Mouse (Mus musculus): ENCODE measurements around the gene Galm.
"Not testable (repeated sequence)": the region's sequence is repeated elsewhere in the genome, so short reads cannot be mapped to it uniquely, and the experiment has no call there.

The Galm gene

DNA sequence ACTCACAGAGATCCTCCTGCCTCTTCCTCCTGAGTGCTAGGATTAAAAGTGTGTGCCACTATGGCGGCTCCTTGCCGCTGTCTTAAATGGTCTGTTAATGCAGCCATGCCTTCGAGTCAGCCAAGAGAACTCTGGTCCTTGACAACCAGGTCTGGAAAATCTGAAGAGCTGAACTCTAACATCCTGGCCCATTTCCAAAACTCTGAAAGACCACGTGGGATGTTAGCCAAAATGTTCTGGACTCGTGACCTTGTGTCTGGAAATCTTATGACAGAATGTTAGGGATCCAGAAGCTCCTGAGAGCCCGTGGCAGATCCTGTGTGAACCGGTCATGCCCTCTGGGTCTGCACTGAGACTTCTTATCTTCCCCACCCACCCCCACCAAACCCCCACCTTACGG, 36.7 kb downstream of the Galm start:
- DNase-seq (ENCODE audit: extremely low read depth, insufficient read length, low spot score), result no peak

DNA sequence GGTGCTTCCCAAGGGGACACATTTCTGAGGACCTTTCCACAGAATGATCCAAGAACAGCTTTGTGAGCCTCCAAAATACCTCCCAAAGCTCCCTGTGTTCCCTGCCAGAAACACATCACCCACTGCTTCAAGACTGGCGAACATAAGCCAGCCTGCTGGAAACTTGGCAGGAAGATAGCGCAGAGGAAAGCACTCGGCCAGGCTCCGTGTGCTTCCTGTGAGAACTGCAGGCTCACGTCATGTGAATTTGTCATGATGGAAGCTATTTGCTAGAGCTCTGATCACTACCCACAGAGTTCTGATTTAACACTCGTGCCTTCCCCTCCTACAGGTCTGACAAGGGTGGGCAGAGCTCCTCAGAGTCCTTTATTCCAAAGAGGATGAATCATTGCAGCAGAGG, 38.5 kb downstream of the Galm start:
- DNase-seq (ENCODE audit: extremely low read depth, insufficient read length, low spot score), result no peak

DNA sequence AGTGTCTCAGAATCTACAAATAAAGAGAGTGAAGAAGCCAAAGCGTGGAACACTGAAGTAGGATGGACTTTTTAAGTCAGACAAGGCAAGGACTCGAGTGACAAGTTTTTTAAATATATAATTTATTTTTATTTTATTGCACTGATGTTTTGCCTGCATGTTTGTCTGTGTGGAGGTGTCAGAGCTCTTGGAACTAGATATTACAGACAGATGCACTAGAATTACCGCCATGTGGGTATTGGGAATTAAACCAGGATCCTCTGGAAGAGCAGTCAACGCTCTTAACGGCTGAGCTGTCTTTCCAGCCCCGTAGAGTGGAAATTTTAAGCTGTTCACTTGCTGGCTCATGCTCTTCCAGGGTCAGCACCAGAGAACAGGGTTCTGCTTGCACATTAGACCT, 39.1 kb downstream of the Galm start:
- no peak for DNase-seq (ENCODE audit: extremely low read depth, insufficient read length, low spot score)

DNA sequence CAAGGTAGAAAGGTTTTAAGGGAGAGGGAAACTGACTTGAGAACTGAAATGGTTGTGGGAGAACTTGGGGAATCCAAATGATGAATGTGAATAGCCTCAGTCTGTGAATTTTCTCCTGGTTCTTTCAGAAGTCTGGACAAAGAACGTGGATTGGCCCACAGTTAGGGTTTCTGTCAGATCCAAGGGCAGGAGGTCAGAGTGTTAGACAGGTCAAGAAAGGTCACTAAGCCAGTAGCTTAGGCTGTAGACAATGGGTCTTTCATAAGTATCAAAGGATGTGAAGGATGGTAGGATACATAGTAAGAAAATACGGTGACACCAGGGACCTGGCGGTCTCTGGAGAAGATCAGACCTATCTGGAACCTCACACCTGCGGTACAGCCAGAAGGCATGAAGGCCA, 40.2 kb downstream of the Galm start:
- no peak for DNase-seq (ENCODE audit: extremely low read depth, insufficient read length, low spot score)

DNA sequence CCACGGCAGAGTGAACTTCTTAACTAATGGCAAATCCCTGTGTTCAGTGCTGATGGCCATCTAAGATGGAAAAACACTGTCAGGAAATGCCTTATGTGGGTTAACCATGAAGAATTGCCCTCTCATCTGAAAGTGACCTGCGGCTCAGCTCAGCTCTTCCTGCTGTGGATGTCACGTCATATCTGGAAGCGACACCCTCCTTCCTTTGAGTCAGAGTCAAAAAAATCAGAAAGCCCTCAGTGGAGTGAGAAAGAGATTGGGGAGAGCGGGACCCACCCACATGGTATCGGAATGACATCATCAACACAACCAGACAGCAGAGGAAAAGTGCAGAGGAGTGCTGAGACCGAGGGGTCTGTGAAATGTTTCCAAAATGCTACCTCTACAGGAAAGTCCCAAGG, 40.6 kb downstream of the Galm start:
- DNase-seq (ENCODE audit: extremely low read depth, insufficient read length, low spot score), result no peak

DNA sequence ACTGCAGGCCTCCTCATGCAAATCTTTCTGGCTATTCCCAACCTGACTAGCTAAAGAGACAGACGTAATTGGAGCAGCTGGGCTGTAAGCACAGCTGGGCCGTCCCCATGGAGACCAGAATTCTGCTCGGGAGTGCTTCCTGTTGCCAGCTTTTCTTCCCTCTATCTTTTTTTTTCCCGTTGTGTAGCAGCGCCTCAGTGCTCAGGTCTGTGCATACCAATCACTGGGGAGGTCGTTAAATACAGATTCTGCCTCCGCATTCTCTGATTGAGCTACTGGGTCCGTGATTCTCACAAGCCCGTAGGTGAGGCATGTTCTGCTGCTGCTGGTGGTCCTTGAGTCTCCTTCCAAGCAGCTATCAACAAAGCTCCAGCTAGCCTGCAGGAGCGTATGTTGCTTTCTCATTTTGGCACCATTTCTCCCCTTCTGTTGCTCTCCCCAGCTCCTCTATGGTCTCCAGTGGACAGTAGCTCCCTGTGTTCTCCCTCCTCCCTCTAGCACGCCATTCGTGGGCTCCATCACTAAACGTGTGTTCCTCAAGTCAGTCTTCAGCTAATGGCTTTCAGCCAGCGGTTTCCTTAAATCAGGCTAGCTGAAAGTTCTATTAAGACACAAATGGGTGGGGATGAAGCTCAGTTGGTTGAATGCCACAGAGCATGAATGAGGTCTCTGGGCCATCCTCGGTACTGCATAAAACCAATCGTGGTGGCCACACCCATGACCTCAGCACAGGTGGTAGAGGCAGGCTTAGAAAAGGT, 41.3 kb downstream of the Galm start:
- no peak for DNase-seq (ENCODE audit: extremely low read depth, insufficient read length, low spot score)

DNA sequence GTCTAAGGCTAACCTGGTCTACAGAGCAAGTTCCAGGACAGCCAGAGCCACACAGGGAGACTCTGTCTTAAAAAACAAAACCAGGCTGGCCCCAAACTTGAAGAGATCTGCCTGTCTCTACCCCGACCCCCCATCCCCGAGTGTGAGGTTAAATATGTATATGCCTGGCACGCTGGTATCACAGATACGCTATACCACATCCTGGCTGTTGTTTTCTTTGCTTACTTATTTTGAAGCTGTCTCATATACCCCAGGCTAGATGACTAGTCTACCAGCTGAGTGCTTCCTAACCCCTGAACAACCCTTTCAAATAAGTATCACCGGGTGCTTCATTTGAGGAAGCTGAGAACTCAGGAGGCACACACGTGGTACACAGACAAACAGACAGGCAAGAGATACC, 42.5 kb downstream of the Galm start:
- DNase-seq (ENCODE audit: extremely low read depth, insufficient read length, low spot score), result no peak

DNA sequence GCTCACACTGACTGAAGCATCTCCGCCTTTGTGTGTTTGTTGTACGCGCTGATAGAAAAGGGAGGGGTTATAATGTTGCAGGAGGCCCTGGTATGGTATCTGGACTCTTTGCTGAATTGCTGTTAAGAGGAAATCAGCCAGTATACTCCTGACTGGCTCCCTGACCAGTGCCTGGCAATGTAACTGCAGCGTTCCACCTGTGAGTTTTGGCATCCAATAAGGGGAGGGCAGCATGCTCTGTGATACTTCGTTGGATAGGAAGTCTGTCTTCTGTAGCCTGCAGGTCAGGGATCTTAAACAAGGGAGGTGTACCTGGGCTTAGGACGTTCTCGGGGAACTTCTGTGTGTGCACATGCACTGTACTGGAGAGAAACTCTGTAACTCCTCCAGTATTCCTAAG, 43.7 kb downstream of the Galm start:
- DNase-seq (ENCODE audit: extremely low read depth, insufficient read length, low spot score), result no peak

DNA sequence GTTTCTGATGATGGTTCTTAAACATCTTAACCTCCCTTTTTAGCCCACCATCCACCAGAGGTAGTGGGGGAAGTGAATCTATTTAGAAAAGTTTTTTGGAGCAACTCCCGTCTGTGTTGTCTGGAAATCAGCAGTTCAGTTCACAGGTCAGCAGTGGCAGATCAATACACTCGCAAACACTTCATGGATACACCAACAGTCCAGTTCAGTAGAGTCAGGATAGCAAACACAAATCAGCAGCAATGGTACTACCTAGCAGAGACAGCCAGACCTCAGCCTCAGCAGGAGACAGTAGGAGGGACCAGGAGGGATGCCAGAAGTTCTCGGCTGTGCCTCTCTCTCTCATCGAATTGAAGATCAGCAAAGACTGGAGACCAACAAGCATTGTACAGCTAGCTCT, 44.7 kb downstream of the Galm start:
- DNase-seq (ENCODE audit: extremely low read depth, insufficient read length, low spot score), result no peak

DNA sequence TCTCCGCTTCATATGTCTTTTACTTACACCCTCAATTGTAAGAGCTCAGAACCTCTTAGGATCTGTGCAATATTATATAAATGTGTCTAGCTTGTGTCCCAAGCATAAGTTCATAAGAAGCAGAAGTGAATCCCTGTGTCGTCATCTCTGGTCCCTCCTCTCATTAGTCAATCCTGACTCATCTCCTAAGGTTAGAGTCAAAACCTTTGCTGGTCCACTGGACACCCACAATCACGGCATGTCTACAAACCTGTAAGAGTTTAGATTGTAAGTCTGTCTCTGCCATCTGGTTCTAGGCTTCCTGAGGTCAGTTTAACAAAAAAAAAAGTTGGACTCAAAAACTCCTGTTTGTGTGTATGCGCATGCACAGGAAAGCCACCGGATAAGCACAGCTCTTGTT, 45.5 kb downstream of the Galm start:
- no peak for DNase-seq (ENCODE audit: extremely low read depth, insufficient read length, low spot score)

DNA sequence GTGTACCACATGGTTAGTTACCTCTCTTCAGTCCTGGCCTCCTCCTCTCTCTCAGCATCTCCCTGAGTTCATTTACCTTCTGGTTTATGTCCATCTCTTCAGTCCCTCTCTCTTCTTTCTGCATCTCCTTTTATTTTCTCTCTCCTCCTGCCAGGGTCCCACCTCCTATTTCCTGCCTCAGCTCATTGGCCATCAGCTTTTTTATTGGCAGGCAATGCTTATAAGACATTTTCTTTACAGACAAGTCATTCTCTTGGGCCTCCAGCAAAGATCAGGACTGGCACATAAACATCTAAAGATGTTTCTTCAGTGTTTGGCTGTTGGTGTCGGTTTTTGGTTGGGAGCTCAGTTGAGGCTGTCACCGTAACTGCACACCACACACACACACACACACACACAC, 46.4 kb downstream of the Galm start:
- DNase-seq (ENCODE audit: extremely low read depth, insufficient read length, low spot score), result no peak

DNA sequence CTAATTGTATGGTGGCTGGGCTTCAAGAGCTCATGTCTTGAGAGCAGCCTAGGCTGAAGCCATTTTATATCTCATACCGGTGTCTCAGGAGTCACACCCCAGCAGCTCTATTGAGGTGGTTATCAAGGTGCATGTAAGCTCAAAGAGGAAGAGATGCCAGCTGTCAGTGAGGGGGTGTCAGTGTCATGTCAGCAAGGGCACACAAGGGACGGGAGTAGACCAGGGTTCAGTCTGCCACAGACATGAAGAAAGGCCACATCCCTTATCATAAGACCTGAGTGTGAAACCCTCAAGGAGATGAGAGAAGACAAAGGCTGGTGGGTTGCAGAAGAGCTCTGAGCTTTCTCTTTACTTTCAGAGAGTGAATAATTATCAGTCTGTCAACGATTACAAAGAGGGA, 46.9 kb downstream of the Galm start:
- DNase-seq (ENCODE audit: extremely low read depth, insufficient read length, low spot score), result no peak

DNA sequence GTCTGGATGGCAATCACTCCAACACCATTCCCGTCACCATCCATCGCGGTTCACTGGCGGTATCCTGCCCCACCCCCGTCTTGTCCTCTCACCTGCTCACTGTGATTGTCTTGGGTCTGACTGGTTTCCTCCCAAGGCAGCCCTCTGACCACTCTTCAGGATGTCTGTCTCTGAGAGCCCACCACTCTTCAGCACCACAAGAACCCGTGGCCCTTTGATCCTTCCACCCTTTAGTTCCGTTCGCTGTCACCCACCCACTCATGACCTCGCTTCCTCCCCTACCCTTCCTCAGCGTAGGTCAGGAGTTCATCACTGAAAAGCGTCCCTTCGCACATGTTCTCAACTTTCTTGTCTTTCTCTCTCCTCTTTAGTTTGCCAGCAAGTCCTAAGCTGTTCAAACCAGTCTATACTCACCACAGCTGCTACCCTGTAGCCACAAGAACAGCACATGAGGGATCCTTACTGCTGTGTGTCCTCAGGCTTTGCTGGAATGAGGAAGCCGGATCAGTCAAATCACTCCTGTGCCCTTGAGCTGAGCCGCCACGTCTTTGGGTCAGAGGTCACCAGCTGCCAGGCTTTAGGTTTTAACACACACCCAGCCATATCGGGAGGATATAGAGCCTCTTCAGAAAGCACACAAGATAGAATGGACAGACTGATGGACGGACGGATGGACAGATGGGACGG, 47.6 kb downstream of the Galm start:
- DNase-seq (ENCODE audit: extremely low read depth, insufficient read length, low spot score), result no peak

DNA sequence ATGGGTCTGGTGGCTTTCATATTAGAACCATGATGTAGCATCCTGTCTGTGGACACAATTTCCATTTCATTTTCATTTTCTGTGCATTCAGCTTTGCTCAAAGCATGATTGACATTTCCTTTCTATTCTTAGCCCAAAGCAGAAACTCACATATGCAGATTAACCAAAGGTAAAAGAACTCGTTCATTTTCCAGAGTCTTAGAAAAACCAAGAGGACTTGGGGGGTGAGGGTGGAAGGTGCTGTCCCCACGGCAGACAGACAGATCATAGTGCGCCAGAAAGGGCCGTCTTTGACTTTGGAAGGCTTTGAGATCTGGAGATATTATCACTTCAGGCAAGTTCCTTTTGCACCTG, 48.1 kb downstream of the Galm start:
- DNase-seq (ENCODE audit: extremely low read depth, insufficient read length, low spot score), result no peak

DNA sequence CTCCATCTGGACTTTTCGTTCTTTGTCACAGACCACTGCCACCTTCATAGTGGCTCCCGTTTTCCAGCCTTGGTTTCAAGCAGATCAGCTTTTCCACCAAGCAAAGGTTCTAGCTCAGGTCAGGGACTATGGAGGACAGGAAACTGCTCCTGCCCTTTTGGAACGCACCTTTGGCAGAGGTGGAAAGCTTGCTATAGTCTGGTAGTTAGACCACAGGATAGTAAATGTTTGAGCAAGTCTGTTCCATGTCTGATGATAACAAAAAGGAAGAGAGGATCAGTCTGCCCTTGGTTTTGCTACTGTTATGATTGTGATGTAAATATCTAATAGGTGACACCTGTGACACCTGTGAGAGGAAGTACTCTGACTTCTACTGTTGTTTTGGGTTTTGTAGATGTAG, 48.7 kb downstream of the Galm start:
- DNase-seq (ENCODE audit: extremely low read depth, insufficient read length, low spot score), result no peak

DNA sequence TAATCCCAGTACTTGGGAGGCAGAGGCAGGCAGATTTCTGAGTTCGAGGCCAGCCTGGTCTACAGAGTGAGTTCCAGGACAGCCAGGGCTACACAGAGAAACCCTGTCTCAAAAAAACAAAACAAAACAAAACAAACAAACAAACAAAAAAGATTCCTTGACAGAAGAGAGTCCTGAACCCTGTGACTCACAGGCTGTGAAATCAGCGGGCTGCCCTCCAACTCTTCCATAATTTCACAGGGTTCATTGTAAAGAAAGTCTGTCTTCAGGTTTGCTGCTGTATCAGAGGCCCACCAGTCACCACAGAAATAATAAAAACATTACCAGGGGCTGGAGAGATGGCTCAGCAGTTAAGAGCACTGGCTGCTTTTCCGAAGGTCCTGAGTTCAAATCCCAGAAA, 51.6 kb downstream of the Galm start:
- not testable (repeated sequence) for DNase-seq (ENCODE audit: extremely low read depth, insufficient read length, low spot score)

DNA sequence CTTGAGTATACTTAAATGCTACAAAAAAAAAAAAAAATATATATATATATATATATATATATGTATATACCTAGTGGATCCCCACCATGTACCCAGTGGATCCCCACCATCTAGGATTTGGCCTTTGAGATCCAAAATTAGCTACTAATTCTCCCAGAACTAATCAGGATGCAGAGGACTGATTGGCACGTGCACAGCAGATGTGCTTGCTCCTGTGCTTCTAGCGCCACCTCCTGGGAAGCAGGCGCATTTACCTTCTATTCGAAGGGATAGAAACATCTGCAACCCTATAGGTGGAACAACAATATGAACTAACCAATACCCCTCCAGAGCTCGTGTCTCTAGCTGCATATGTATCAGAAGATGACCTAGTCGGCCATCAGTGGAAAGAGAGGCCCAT, 52.7 kb downstream of the Galm start:
- peak; percentile 24 for DNase-seq (ENCODE audit: extremely low read depth, insufficient read length, low spot score)

DNA sequence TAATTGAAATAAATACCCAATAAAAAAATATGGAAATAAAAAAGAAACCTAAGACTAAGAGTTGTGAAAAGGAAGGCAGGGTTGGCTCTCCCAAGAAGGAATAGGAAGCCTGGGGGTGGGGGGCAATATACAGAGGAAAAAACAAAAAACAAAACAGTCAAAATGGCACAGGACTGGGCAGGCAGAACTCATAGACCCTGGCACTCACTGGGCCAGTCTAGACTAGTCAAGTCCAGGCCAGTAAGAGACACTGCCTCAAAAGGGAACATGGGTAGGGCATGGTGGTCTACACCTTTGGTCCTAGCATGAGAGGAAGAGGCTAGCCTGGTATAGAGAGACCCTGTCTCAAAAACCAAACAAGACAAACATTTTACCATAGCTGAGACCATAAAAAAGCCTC, 53.2 kb downstream of the Galm start:
- no peak for DNase-seq (ENCODE audit: extremely low read depth, insufficient read length, low spot score)

DNA sequence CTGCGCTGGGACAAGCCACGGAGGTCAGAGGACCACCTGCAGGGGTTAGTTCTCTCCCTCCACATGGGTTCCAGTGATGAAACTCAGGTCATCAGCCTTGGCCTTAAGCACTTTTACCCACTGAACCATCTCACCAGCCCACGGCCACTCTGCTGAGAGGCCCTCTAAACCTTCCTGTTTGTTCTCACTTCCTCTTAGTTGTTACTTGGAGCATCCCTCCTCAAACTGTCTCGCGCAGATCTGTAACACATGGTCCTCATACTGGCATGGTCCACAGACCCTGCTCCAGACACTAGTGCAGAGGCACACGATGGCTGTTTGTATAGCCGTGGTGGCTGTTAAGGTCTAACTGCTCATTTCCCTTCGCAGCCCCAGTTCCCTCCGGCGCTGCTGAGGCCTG, 56.3 kb downstream of the Galm start:
- DNase-seq (ENCODE audit: extremely low read depth, insufficient read length, low spot score), result no peak

DNA sequence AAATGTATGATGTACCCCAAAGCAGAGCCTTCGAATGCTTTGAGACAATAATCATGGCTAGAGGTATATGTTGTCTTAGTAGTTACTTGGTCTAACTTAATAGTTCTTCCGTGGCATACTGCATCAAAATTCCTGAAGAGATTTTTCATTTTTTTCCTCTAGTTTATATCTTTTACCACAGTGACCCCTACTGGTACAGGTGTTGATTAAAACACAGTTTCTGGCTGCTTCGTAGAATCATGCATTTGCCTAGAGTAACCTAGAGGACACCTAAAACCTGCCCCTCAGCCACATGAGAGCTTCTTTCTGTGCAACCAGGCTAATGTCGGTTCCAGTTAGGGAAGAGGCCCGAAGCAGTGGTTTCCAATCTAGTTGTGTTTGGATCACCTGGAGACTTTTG, 65.8 kb downstream of the Galm start:
- DNase-seq (ENCODE audit: extremely low read depth, insufficient read length, low spot score), result no peak

DNA sequence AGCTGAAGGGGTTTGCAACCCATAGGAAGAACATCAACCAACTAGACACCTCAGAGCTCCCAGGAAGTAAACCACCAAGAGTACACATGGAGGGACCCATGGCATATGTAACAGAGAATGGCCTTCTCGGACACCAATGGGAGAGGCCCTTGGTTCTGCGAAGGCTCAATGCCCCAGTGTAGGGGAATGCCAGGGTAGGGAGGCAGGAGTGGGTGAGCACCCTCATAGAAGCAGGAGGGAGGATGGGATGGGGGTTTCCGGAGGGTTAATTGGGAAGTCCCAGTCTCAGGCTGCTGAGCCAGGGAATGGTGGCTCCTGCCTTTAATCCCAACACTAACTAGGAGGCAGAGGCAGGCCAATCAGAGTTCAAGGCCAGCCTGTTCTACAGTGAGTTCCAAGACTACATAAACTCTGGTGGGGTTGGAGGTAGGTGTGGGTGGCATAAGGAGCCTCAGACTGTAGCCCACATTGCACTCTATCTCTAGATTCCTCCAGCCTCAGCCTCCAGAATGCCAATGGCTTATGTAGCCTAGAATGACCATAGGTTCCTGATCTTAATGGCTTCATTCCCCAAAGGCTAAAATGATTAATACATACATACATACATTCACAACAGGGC, 72.0 kb downstream of the Galm start:
- no peak for DNase-seq (ENCODE audit: extremely low read depth, insufficient read length, low spot score)

DNA sequence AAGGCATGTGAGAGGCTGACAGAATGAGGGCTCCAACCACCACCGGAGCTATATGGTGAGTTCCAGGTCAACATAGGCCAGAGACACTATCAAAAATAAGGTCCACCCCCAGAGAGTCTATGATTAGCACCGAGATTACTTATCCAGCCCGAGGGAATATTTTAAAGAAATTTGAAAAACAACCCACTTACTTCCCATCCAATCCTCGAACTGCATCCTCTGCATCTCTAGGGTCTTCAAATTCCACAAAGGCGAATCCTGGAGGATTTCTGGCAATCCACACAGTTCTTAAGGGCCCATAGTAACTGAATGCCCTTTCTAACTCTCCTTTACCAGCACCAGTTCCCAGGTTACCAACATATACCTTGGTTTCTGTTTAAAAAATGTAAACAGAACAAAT, 78.4 kb downstream of the Galm start:
- no peak for DNase-seq (ENCODE audit: extremely low read depth, insufficient read length, low spot score)

Data from 3134 (cell line).